Mouse (Mus musculus) thymus, adult 18-20 months (tissue): ENCODE results near the gene Vps72.

Experiments
- DNase-seq, 2 experiments: peaks; one replicate each; pipeline ENCODE4 v3.0.0; 2022; ENCODE audit warnings: mixed read lengths in 2 of 2

Vps72 gene

GRCm38 (mm10) chr3:95171105-95171504 lies 60.3 kb downstream of the Vps72 start:
- no peak for DNase-seq
